Mouse (Mus musculus) lung, adult 2 months (tissue): Measurements from ENCODE around the gene 4833439L19Rik. TPM values are rescaled to one million over a fixed set of nuclear protein-coding genes. Genes with fewer than 3 reads are reported as not detected.

ENCODE experiments used
- DNase-seq: peaks from one replicate; pipeline ENCODE4 v3.0.0; 2022
- H3K4me1 ChIP-seq: fragments of 200-500 bp; 2 replicates; pipeline ENCODE4 v1.6.1; 2011; ENCODE audit warnings: low read length; ENCODE audit not compliant: control insufficient read depth, insufficient read depth
- H3K4me3 ChIP-seq: fragments of 200-500 bp; replicated peaks from 2 replicates; pipeline ENCODE3; 2011; ENCODE audit warnings: low read depth, mild to moderate bottlenecking, control low read depth, low read length; ENCODE audit errors: extremely low read depth
- CTCF ChIP-seq: fragments of 200-500 bp; IDR thresholded peaks from 2 replicates; pipeline ENCODE4 v1.5.1; 2011; ENCODE audit warnings: mild to moderate bottlenecking, low read length, control low read depth; ENCODE audit not compliant: insufficient read depth
- POLR2A ChIP-seq: fragments of 200-500 bp; IDR thresholded peaks from 2 replicates; pipeline ENCODE4 v1.6.1; 2011; ENCODE audit warnings: low read depth, mild to moderate bottlenecking, control low read depth, low read length, borderline replicate concordance; ENCODE audit errors: extremely low read depth
- WGBS: fragments of 180-500 bp; shearing (Covaris S2); methylation state at CpG from one replicate; pipeline ENCODE4 v1.1.7; 2018; 5-methylcytosine and 5-hydroxymethylcytosine counted together
- polyA plus RNA-seq: library from polyadenylated mRNA; depleted of rRNA; stranded (reverse); fragments of >200 nt; gene quantifications from 2 replicates; pipeline ENCODE4 v1.2.3, GENCODE M21; 2012

Gene 4833439L19Rik
- polyA plus RNA-seq, 1 experiment: 106 TPM

DNA sequence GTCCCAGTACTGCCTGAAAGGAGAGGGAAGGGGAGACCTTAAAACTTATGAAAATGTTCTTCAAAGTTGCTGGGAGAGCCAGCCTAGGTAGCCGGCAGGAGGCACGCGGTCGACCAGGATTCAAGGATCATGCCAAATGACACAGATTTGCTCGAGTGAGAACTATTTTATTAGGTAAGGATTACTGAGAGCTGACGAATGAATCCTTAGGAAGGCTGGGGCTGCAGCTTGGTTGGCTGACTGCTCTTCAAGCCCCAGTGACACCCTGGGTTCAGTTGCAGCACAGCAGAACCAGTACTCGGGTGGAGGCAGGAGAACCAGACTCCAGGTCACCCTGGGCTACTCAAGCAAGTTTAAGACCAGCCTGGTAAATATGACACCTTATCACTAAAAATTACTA is 17.2 kb downstream of the 4833439L19Rik start:
- DNase-seq: no peak
- no peak overlapping the region for H3K4me3 ChIP-seq
- TF ChIP-seq POLR2A (no peak), CTCF (no peak)
- 83% methylated on average over 7 of the region's 7 CpGs for WGBS
- no peaks in the 10 kb centered on the region for H3K4me1 ChIP-seq

DNA sequence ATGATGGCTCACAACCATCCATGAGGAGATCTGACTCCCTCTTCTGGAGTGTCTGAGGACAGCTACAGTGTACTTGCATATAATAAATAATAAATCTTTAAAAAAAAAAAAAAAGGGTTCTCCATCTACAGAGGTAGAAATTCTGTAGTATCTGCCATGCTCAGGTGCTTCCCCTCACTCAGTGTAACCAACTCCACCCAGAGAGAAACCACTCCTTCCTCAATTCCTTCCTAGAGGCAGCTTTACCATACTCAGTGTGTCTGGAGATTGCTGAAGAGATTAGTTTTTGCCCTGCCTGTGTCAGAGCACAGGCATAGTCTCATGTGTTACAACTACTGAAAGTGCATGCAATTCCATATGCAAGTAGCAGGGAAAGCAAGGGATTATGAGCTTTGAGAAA is 33.1 kb downstream of the 4833439L19Rik start:
- Histone ChIP-seq H3K4me1 (no peaks in the 10 kb centered on the region), H3K4me3 (no peak overlapping the region)
- no peak for DNase-seq
- TF ChIP-seq CTCF (no peak), POLR2A (no peak)

GRCm38 (mm10) chr13:54527140-54527539 is 38.1 kb downstream of the 4833439L19Rik start:
- H3K4me3 ChIP-seq: no peak overlapping the region
- no peak for TF ChIP-seq POLR2A
- no peak for TF ChIP-seq CTCF
- 69% methylated on average over 6 of the region's 6 CpGs for WGBS
- H3K4me1 ChIP-seq: no peaks in the 10 kb centered on the region
- DNase-seq: no peak

GRCm38 (mm10) chr13:54521181-54521580 is 44.1 kb downstream of the 4833439L19Rik start:
- no peak for TF ChIP-seq CTCF
- no peak for TF ChIP-seq POLR2A
- DNase-seq: no peak
- Histone ChIP-seq H3K4me3 (no peak overlapping the region), H3K4me1 (no peaks in the 10 kb centered on the region)

DNA sequence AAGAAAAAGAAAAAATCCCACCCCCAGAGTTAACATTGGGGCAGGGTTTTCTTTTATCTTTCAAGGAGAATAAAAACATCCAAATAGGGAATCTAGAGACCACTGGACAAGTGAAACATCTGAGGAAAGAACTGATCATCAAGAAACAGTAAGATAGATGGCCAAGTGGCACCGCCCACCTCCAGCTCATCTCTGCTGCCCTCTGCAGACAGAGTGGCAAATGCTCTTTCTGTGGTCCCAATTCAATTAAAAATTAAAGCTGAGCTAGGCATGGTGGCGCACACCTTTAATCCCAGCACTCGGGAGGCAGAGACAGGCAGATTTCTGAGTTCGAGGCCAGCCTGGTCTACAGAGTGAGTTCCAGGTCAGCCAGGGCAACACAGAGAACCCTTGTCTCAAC is 45.0 kb downstream of the 4833439L19Rik start:
- TF ChIP-seq POLR2A (no peak), CTCF (peak; percentile 62)
- Histone ChIP-seq H3K4me1 (no peaks in the 10 kb centered on the region), H3K4me3 (no peak overlapping the region)
- DNase-seq: peak; percentile 14
- 92% methylated on average over 4 of the region's 4 CpGs for WGBS

GRCm38 (mm10) chr13:54505920-54506319 is 59.3 kb downstream of the 4833439L19Rik start:
- Histone ChIP-seq H3K4me1 (peaks cover 8% of the 10 kb centered on the region), H3K4me3 (no peak overlapping the region)
- WGBS: 95% methylated on average over 1 of the region's 1 CpGs
- no peak for DNase-seq
- no peak for TF ChIP-seq CTCF
- TF ChIP-seq POLR2A: no peak

GRCm38 (mm10) chr13:54504611-54505260 is 60.5 kb downstream of the 4833439L19Rik start:
- Histone ChIP-seq H3K4me3 (peak overlapping the region; percentile 10), H3K4me1 (peaks cover 8% of the 10 kb centered on the region)
- no peak for DNase-seq
- WGBS: 54% methylated on average over 7 of the region's 7 CpGs
- TF ChIP-seq POLR2A (no peak), CTCF (no peak)

- TF ChIP-seq CTCF: no peak
- TF ChIP-seq POLR2A: peak; percentile 77
- 1% methylated on average over 102 of the region's 105 CpGs for WGBS
- Histone ChIP-seq H3K4me3 (peak within 1 kb of the TSS; percentile 67), H3K4me1 (peaks cover 8% of the 10 kb centered on the region)
- DNase-seq: peak; percentile 75
Observed at GRCm38 (mm10) chr13:54503604-54504521, 61.4 kb downstream of the 4833439L19Rik start, which contains the start of gene Simc1. TSS of gene Simc1 (plus strand) at chr13:54503779.

GRCm38 (mm10) chr13:54503278-54503603 is 62.0 kb downstream of the 4833439L19Rik start:
- WGBS: 2% methylated on average over 14 of the region's 14 CpGs
- TF ChIP-seq CTCF (no peak), POLR2A (no peak)
- H3K4me3 ChIP-seq: peak overlapping the region; percentile 67
- no peak for DNase-seq
- H3K4me1 ChIP-seq: peaks cover 8% of the 10 kb centered on the region

GRCm38 (mm10) chr13:54501957-54502690 is 63.1 kb downstream of the 4833439L19Rik start:
- H3K4me1 ChIP-seq: peaks cover 8% of the 10 kb centered on the region
- H3K4me3 ChIP-seq: no peak overlapping the region
- 57% methylated on average over 3 of the region's 3 CpGs for WGBS
- DNase-seq: no peak
- TF ChIP-seq CTCF: no peak
- no peak for TF ChIP-seq POLR2A
